Mouse (Mus musculus): ENCODE data around the gene Ppp1r2.
A peak's percentile ranks its signal among the peaks of the same experiment; 100 is the strongest.
"Not testable (repeated sequence)": the region's sequence is repeated elsewhere in the genome, so short reads cannot be mapped to it uniquely, and the experiment has no call there.

Gene Ppp1r2

GRCm38 (mm10) chr16:31274674-31275460 is at the start of gene Ppp1r2:
Ppp1r2 (minus strand) TSS chr16:31275277.
- peak; percentile 90 for DNase-seq

DNA sequence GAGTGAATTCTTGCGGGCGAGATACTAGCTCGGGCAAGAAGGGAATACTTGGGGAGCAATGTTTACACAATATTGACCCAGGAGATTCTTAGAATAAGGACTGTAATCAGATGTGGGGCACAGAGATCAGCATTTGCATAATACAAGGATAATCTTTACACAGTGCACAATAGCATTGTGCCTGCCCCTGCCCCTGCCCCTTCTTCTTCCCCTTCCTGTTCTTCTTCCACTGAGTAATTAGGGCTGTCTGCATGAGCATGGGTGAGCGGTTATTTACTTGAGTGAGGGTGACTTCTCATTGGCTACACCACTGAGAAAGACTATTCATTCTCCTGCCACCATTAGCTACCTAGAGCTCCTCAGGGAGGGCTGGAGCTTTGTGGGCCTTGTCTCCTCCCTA is 46.4 kb upstream of the Ppp1r2 start:
- no peak for DNase-seq

DNA sequence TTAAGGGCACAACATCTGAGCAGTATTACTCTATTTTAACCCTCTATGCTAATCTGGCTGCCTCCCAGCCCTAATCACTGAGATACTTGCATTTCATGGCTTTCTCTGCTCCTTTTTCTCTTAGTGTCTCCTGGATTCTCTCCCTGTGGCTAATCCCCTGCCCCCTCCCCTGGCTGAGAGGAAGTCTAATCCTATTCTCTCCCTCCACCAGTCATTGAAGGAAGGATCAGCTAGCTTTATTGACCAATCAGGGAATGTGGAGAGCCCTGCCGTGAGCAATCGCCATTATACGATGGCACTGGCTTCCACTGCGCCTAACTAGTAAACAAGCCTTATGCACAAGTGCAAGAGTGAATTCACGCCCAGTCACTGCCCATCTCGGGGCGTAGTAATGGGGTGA is 45.9 kb upstream of the Ppp1r2 start:
- DNase-seq = no peak

DNA sequence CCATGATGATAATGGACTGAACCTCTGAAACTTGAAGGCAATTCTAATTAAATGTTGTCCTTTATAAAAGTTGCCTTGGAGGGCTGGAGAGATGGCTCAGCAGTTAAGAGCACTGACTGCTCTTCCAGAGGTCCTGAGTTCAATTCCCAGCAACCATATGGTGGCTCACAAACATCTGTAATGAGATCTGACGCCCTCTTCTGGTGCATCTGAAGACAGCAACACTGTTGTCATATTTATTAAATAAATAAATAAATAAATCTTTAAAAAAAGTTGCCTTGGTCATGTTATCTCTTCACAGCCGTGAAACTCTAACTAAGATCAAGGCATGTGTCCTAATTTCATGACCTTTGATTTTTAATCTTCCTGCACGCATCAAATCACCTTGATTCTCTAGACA is 44.6 kb upstream of the Ppp1r2 start:
- not testable (repeated sequence) for DNase-seq

DNA sequence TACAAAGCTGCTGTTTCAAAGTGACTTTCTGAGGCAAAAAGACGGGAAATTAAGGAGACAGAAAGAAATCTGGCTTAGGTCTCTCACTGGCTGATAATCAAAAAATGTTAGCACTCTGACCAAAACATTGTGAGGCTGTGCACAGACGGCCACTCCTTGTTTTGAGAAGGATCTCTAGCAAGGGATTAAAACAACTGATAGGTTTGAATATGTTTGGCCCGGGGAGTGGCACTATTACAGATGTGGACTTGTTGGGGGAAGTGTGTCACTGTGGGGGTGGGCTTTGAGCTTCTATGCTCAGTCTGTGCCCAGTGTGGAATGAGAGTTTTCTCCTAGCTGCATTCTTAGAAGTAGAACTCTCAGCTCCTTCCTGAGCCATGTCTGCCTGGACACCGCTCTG is 44.2 kb upstream of the Ppp1r2 start:
- no peak for DNase-seq

- DNase-seq = no peak
Observed at GRCm38 (mm10) chr16:31318418-31318817, 43.3 kb upstream of the Ppp1r2 start.

- peak; percentile 4 for DNase-seq
Observed at GRCm38 (mm10) chr16:31316246-31317143, 41.4 kb upstream of the Ppp1r2 start.

GRCm38 (mm10) chr16:31315294-31315693 is 40.2 kb upstream of the Ppp1r2 start:
- DNase-seq = no peak

GRCm38 (mm10) chr16:31314497-31315233 is 39.6 kb upstream of the Ppp1r2 start, which contains the start of gene Apod:
Apod (minus strand) TSS chr16:31314808.
- peak; percentile 10 for DNase-seq

GRCm38 (mm10) chr16:31313611-31314010 is 38.5 kb upstream of the Ppp1r2 start:
- DNase-seq = no peak

DNA sequence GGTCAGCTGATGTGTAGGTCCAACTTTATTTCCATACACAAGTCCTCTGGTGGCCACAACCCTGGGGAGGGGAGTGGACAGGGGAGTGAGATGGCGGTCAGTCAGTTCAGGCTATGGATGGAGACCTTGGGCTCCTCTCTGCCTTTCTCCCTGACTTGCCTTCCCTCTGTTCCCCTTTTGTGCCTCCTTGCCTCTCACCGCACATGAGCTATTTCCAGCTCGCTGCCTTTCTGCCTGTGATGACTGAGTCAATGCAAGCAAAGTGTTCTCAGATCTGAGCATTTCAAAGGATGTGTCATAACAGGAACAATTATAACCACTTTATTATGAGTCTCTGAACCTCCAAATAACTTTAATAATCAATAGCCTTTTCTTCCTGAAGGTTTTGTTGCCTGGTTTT is 37.2 kb upstream of the Ppp1r2 start:
- no peak for DNase-seq

- no peak for DNase-seq
Observed at GRCm38 (mm10) chr16:31305199-31305919, 30.3 kb upstream of the Ppp1r2 start.

- no peak for DNase-seq
Observed at GRCm38 (mm10) chr16:31303276-31303675, 28.2 kb upstream of the Ppp1r2 start.

DNA sequence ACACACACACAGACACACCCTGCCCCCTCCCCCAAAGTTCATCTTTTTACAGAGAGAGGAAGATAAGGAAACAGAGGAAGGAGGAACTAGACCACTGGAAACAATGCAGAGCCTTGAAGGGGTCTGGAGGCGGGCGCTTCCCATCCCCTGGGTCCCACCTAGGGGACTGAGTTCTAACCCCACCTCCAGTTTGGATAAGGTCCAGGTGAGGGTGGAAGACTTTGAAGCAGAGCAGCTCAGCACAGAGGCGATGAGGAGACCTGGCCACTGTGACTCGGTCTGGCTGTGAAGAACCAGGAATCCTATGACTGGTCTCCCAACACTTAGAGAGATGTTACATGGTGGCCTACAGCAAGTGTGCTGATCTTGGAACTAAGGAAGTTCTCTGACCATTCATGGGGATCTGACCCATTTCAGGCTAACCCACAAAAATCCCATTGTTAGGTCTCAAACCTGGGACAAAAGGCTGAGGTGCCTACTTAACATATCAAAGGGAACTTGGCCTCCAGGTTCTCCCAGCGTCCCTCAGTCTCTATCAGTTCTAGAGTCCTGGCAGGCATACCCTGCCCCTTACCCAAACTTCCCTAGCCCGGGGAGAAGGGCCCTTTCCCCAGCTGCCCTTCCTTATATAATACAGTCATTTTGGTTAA is 25.9 kb upstream of the Ppp1r2 start:
- DNase-seq = no peak

DNA sequence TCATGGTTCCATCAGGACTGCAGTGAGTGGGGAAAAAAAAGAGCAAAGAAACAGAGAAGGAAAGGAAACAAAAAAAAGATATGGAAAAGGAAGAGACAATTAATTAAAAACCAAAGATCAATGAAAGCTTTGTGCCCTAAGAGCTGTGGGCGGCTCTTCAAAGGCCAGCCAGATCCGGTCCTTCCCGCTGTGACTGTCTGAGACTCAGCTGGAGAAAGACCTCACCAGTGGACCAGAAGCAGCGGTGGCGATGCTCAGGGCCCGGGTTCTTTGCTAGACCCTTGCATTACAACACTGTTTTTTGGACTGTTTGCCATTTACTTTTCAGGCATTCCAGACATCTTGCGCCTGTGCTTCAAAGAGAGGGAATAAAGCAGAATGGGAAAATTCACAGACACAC is 25.4 kb upstream of the Ppp1r2 start:
- DNase-seq = no peak

DNA sequence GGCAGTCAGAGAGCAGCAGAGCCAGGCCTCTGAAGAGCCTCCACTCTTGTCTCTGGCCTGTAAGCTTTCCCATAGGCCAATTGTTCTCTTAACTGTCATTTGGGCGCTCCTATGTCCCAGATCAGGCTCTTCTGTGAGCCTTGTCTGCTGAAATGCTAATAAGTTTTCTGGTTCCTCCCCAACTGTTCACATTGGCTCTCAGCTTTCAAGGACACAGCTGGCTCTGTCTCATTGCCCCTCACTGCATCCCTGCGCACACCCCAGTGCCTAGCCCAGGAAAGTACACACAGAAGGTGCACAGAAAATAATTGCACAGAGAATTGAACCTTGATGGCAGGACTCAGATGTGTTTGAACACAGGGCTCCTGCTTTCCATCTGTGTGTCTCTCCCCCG is 24.9 kb upstream of the Ppp1r2 start:
- DNase-seq = no peak

GRCm38 (mm10) chr16:31299164-31299959 is 24.3 kb upstream of the Ppp1r2 start:
- no peak for DNase-seq

GRCm38 (mm10) chr16:31297113-31297512 is 22.0 kb upstream of the Ppp1r2 start:
- no peak for DNase-seq

GRCm38 (mm10) chr16:31293761-31294160 is 18.7 kb upstream of the Ppp1r2 start:
- no peak for DNase-seq

DNA sequence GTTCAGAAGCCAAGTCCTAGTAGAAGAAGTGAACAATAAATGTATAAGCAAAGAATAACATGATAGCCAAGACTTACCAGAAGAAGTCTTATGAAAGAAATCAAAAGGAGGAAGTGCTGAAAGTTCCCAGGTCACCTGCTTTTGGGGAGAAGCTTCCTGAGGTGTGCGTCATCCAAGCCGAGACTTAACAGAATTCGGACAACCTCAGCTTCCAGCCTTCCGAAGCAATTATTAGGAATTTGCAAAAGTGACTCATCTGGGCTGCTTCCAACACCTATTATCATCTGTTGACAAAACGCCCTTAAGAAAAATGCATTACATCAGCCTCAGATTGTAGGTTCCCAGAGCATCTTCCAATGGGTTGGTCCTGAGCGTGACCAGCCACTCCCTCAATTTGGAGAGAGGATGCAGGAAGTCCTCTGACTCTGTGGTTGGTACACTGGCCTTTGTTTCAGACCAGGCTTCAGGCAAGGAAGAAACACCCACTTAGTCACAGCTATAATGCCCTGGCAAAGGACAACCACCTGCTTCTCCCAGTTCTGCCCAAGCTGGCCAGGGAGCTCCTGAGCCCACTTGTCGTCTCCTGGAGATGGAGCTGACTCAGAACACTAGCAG is 15.8 kb upstream of the Ppp1r2 start:
- DNase-seq = no peak

- no peak for DNase-seq
Observed at GRCm38 (mm10) chr16:31290281-31290680, 15.2 kb upstream of the Ppp1r2 start.
